Mouse (Mus musculus) urinary bladder, postnatal 36 days (tissue): Measurements from ENCODE around the gene Olfr1385.
"Not testable (repeated sequence)": the region's sequence is repeated elsewhere in the genome, so short reads cannot be mapped to it uniquely, and the experiment has no call there.

Source experiments
- DNase-seq, 2 experiments: peaks; one replicate each; pipeline ENCODE4 v3.0.0; 2022; ENCODE audit warnings: low spot score in 2 of 2, mixed read lengths in 1 of 2

Gene Olfr1385

DNA sequence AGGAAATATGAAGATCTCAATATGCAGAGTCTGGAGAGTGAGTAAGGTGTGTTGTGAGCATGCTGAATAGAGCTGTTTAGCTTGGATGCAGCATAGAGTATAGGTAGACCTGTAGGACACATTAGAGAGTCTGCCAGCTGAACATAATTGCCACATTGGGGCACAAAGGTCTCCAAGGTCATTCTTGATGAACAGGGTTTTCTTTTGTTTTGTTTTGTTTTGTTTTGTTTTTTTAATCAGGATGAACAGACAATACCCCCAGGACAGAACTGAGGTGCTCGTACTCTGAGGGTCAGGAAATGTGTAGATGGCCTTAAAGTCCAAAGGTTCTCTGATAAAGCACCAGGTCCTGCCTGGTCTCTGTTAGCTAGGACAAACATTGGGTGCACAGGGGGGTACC, at the start of gene Olfr1385:
Olfr1385 (plus strand) TSS at position 301 of the 400 bp plus-strand sequence.
- DNase-seq, result not testable (repeated sequence)

DNA sequence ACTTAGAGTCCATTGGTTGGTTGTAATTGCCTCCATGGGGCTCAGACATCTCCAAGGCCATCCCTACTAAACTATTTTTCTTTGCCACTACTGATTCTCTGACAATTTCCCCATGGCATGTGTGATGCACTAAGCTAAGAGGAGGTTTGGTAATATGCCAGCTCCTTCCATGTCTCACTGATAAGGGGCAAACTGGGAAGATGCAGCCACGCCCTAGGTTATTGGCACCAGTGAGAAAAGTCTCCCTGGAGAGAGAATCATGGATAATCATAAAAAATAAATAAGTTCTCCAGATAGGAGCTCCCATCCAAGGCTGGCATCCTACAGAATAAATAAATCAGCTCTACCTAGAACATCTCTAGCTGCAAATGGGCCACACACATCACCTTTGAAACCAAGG, 33.8 kb upstream of the Olfr1385 start, which contains the start of gene Olfr1387:
Olfr1387 (plus strand) TSS at position 301 of the 400 bp plus-strand sequence.
- DNase-seq, result no peak

DNA sequence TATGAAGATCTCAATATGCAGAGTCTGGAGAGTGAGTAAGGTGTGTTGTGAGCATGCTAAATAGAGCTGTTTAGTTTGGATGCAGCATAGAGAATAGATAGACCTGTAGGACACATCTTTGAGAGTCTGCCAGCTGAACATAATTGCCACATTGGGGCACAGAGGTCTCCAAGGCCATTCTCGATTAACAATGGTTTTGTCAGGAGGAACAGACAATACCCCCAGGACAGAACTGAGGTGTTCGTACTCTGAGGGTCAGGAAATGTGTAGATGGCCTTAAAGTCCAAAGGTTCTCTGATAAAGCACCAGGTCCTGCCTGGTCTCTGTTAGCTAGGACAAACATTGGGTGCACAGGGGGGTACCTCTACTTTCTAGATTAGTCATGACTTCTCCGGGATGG, 24.1 kb upstream of the Olfr1385 start, which contains the start of gene Olfr1386:
Olfr1386 (plus strand) TSS at position 301 of the 400 bp plus-strand sequence.
- not testable (repeated sequence) for DNase-seq

DNA sequence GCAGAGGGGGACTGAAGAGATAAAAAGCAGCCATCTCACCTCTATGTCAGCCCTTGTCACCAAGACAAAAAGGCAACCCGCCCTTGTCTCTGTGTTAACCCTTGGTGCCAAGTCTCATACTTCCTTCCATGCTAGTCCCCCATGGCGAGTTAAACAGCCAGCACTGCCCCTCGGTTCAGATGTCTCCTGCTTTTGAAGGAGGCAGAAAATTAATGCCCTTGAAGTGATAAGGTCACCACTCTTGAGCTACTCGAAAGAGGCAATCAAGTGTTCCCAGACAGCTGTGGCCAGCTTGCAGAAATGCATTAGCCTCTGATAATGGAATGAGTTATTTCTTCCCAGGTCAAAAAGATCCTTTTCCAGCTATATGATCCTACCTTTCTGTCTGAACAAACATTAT, 2.9 kb upstream of the Olfr1385 start:
- no peak for DNase-seq

DNA sequence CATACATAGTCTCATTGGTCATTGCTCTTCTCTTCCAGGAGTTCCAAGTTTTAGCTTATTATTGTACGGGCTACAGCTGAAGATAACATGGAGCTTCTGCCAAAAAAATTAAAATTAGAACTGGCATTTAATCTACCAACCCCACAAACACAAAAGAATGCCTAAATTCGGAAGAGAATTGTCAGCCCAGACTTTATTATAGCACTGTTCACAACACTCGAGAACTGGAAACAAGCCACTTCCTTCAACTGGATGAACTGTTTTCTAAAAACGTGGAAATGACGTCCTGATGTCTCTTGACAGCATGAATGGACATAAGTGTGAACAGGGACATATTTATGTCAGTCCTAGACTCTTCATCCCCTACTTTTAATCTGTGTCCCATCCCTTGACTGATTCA, 29.2 kb downstream of the Olfr1385 start:
- no peak for DNase-seq

DNA sequence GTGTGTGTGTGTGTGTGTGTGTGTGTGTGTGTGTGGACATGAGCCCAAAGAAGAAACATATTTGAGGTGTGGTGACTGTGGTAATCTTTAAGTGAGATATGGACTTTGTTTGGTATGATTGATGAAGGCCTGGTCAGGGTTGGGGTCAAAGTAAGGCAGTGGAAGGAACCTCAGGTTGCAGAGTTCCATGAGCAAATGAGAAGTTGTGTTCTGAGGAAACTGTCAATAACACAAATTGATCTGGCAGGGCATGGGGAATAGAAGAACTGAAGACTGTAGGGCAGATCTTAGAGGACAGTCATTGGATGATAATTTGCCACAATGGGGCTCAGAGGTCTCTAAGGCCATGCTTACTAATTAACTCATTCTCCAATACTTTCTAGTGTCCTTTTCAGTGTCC, 30.5 kb downstream of the Olfr1385 start, which contains the start of gene Olfr1383:
Olfr1383 (plus strand) TSS at position 301 of the 400 bp plus-strand sequence.
- no peak for DNase-seq

DNA sequence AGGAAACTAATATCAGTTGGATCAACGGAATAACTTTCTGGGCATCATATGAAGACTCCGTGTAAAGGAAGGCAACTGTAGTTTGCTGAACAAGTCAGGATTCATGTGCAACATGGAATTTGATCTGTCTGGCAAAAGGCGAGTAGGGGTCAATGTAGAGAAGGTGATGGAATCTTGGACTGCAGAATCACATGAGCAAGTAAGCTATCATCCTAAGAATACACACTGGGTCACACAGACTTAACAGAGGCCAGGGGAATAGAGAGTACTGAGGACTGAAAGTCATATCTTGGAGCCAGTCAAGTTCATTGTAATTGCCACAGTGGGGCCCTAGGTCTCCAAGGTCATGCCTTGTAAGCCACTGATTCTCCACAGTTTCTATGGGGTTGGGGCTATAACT, 39.1 kb downstream of the Olfr1385 start, which contains the start of gene Olfr1382:
Olfr1382 (plus strand) TSS at position 301 of the 400 bp plus-strand sequence.
- no peak for DNase-seq

DNA sequence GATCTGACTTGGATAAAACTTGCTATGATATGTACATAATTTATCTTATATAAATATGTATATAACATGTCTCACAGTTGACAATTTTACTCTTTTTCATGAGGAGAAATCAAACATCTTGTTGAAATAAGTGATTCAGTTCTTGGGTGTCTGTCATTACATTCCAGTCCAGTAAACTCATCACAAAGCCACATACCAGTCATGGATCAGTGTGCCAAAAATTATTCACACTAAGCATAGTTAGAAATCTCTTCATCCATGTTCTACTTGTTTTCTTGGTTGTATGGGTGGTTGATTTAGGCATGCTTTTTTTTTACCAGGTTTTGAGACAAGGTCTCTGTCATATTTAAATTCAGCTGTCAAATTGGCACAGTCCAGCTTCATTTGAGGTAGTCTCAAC, 43.9 kb downstream of the Olfr1385 start:
- no peak for DNase-seq

DNA sequence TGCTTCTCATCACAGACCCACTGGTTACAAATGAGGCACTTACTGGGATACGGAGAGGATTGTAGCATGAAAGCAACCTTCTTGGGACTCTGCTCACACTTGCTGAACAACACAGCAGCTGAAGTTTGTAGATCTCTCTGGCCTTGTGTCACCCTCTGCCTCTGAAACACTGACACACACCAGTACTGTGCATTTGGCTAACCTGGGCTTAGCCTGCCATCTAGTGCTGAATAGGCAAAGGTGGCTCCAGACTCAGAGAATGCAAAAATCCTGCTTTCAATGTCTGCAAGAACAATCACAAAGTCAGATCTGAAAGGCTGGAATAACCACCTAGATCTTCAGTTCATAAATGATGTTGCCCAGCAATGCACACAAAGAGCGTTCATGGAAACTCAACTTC, 47.8 kb downstream of the Olfr1385 start:
- not testable (repeated sequence) for DNase-seq

DNA sequence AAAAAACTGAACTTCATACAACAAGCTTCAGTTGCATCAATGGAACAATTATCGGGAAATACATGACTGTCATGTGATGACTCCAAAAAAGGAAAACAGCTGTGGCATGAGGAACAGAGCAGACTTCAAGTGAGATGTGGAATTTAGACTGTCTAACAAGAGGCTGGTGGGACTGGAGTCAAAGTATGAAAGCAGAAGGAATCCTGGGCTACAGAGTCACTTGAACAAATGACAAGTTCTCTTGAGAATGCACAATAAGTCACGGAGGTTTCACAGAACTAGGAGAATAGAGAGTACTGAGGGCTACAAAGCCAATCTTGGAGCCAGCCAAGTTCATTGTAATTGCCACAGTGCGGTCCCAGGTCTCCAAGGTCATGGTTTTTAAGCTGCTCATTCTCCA, 54.3 kb downstream of the Olfr1385 start, which contains the start of gene Olfr1381:
Olfr1381 (plus strand) TSS at position 301 of the 400 bp plus-strand sequence.
- not testable (repeated sequence) for DNase-seq
